Mouse (Mus musculus): Measurements from ENCODE around the gene Osbpl3.

DNA sequence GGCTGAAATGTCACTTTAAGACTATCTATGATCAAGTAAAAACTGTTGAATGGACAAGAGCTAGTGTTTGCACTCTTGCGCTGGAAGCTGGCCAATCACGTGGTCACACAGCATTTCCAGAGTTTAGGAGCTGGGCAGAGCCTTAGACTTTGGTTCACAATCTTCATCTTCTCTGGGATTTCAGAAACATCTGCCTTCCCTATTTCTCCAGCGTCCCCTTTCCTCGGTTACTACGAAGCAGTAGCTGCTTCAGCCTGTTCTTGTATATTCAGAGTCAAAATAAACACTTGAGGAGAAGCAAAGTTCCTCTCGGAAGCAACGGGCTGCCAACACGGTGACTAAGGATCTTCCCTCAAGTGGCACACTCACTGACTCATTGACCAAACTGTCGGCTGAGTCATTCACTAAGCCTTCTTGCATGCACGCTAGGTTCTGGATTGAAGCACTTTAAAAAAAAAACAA is 201.2 kb downstream of the Osbpl3 start:
- TF ChIP-seq EP300 (optimal IDR thresholded peaks at IDR 0.05) (no peak), CTCF (IDR thresholded peaks at IDR 0.05; ENCODE audit: low read depth) (no peak)

Data from stomach, postnatal 0 days (tissue).